Mouse (Mus musculus) testis, postnatal 10 days (tissue): ENCODE results near the gene Hsfy2.

ENCODE experiments used
- DNase-seq: peaks from one replicate; pipeline ENCODE4 v3.0.0; 2021; ENCODE audit warnings: low spot score

Hsfy2 gene

GRCm38 (mm10) chr1:56637335-56637734, at the start of gene Hsfy2:
Gene Hsfy2, minus strand, starts transcription at chr1:56637435.
- DNase-seq, result no peak

- no peak for DNase-seq
These were observed 47.9 kb upstream of the Hsfy2 start for GRCm38 (mm10) chr1:56685053-56685557.

- no peak for DNase-seq
These were observed 47.3 kb upstream of the Hsfy2 start for GRCm38 (mm10) chr1:56684512-56684911.

GRCm38 (mm10) chr1:56681258-56681657, 44.0 kb upstream of the Hsfy2 start:
- no peak for DNase-seq

GRCm38 (mm10) chr1:56675253-56675652, 38.0 kb upstream of the Hsfy2 start:
- no peak for DNase-seq

GRCm38 (mm10) chr1:56674601-56675000, 37.4 kb upstream of the Hsfy2 start:
- no peak for DNase-seq

GRCm38 (mm10) chr1:56671241-56671945, 34.2 kb upstream of the Hsfy2 start:
- no peak for DNase-seq

- no peak for DNase-seq
These were observed 33.3 kb upstream of the Hsfy2 start for GRCm38 (mm10) chr1:56670509-56670908.

- no peak for DNase-seq
These were observed 27.4 kb upstream of the Hsfy2 start for GRCm38 (mm10) chr1:56664606-56665005.

GRCm38 (mm10) chr1:56626824-56627223, 10.4 kb downstream of the Hsfy2 start:
- peak; percentile 41 for DNase-seq

- no peak for DNase-seq
These were observed 12.9 kb downstream of the Hsfy2 start for GRCm38 (mm10) chr1:56624304-56624703.

GRCm38 (mm10) chr1:56612384-56612783, 24.9 kb downstream of the Hsfy2 start:
- no peak for DNase-seq
